Mouse (Mus musculus): ENCODE measurements around the gene Ube2d2b. TPM values are rescaled to one million over a fixed set of nuclear protein-coding genes. Genes with fewer than 3 reads are reported as not detected.

Ube2d2b gene
- polyA plus RNA-seq, 1 experiment from 2014 or later: 0.35 TPM

GRCm38 (mm10) chr5:107854556-107854955, 24.7 kb downstream of the Ube2d2b start:
- no peak for ATAC-seq (ENCODE audit: insufficient read depth)
- 41% methylated on average over 3 of the region's 3 CpGs for WGBS (ENCODE audit: insufficient replicate concordance)
- Histone ChIP-seq H3K9ac (no peak overlapping the region), H3K4me3 (replicated peaks) (no peak overlapping the region), H3K9me3 (replicated peaks) (no peaks in the 10 kb centered on the region), H3K27ac (replicated peaks) (no peak overlapping the region), H3K4me2 (no peak overlapping the region), H3K27me3 (no peaks in the 10 kb centered on the region), H3K4me1 (replicated peaks) (peaks cover 40% of the 10 kb centered on the region), H3K36me3 (replicated peaks) (peaks cover 24% of the 10 kb centered on the region)

GRCm38 (mm10) chr5:107855546-107855945, 25.6 kb downstream of the Ube2d2b start:
- Histone ChIP-seq H3K9ac (no peak overlapping the region), H3K4me3 (replicated peaks) (no peak overlapping the region), H3K27ac (replicated peaks) (no peak overlapping the region), H3K36me3 (replicated peaks) (peaks cover 15% of the 10 kb centered on the region), H3K4me1 (replicated peaks) (peaks cover 40% of the 10 kb centered on the region), H3K27me3 (no peaks in the 10 kb centered on the region), H3K4me2 (no peak overlapping the region), H3K9me3 (replicated peaks) (no peaks in the 10 kb centered on the region)
- 16% methylated on average over 2 of the region's 2 CpGs for whole genome bisulfite sequencing (ENCODE audit: insufficient replicate concordance)
- ATAC-seq (ENCODE audit: insufficient read depth): no peak

GRCm38 (mm10) chr5:107858963-107859362, 29.1 kb downstream of the Ube2d2b start:
- H3K4me3 ChIP-seq (replicated peaks): no peak overlapping the region
- no peak overlapping the region for H3K27ac ChIP-seq (replicated peaks)
- no peak for ATAC-seq (ENCODE audit: insufficient read depth)
- no peak overlapping the region for H3K9ac ChIP-seq
- H3K27me3 ChIP-seq: no peaks in the 10 kb centered on the region
- H3K36me3 ChIP-seq (replicated peaks): peaks cover 23% of the 10 kb centered on the region
- peaks cover 41% of the 10 kb centered on the region for H3K4me1 ChIP-seq (replicated peaks)
- WGBS (ENCODE audit: insufficient replicate concordance): 30% methylated on average over 2 of the region's 2 CpGs
- H3K4me2 ChIP-seq: no peak overlapping the region
- H3K9me3 ChIP-seq (replicated peaks): no peaks in the 10 kb centered on the region

DNA sequence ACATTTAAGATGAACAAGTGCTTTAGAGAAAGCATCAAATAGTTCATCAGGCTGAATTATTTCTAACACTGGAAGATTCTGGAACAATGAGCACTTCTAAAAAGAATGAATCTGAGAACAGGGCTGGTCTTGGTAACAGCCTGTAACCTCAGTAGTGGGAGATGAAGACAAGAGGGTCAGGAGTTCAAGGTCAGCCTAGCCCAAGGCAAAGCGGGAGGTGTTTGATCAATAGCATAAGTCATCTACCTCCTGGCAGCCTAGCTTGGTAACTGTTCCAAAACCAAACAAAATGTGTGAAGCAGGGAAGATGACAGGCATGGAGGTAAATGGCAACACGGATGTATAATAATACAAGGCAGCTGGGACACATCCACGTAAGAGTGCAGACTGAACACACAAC, 34.1 kb downstream of the Ube2d2b start:
- Histone ChIP-seq H3K9me3 (replicated peaks) (no peaks in the 10 kb centered on the region), H3K4me2 (no peak overlapping the region), H3K9ac (no peak overlapping the region), H3K27me3 (no peaks in the 10 kb centered on the region), H3K27ac (replicated peaks) (no peak overlapping the region), H3K36me3 (replicated peaks) (peaks cover 32% of the 10 kb centered on the region), H3K4me1 (replicated peaks) (peaks cover 61% of the 10 kb centered on the region), H3K4me3 (replicated peaks) (no peak overlapping the region)
- 86% methylated on average over 3 of the region's 3 CpGs for WGBS (ENCODE audit: insufficient replicate concordance)
- ATAC-seq (ENCODE audit: insufficient read depth): no peak

DNA sequence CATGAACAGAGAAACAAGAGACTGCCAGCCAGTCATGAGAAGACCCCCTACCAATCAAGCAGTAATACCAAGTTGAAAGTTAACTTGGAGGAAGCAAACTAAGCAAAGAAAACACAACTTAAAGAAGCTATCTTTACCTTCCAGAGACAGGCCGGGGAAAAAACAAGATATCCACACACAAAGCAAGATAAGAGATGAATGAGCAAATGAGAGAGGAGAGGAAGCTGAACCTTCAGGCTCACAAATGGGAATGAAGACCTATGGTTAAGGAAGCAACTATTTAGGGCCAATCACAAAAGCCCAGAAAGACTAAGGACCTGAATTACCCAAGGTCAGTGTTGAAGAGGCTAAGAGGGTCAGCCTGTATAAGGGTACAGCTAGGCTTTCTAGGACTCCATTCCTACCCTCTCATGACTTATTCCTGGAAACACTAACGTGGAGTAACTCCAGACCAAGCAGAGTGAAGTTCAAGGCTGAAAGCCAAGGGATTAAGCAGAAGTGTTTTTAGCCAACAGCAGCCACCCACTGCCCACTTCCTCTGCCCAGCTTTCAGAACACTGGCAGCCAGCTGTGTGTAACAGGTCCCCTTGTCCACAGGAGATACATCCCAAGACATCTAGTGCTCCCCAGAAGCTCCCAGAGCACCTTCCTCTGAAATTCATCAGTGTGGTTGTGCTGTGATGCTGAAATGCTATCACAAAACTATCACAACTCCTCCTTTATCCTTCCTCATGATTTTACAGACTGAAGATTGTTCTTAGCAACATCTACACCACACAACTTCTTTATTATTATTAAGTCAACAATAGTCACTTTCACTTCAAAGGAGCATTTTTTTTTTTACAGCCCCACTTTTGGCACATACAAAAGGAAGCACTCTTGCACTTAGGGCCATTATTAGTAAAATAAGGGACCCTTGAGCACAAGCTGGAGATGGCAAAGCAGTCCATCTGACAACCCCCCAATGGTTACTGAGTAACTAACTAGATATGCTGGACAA, 36.5 kb downstream of the Ube2d2b start:
- H3K4me2 ChIP-seq: peak overlapping the region; percentile 92
- no peaks in the 10 kb centered on the region for H3K9me3 ChIP-seq (replicated peaks)
- peak overlapping the region; percentile 56 for H3K9ac ChIP-seq
- H3K27me3 ChIP-seq: no peaks in the 10 kb centered on the region
- ATAC-seq (ENCODE audit: insufficient read depth): peak; percentile 16; the same call in 1 of the 2 replicates
- H3K36me3 ChIP-seq (replicated peaks): peaks cover 40% of the 10 kb centered on the region
- WGBS (ENCODE audit: insufficient replicate concordance): 11% methylated on average over 2 of the region's 2 CpGs
- H3K4me1 ChIP-seq (replicated peaks): peaks cover 77% of the 10 kb centered on the region
- H3K4me3 ChIP-seq (replicated peaks): peak overlapping the region; percentile 92
- H3K27ac ChIP-seq (replicated peaks): peak overlapping the region; percentile 92

DNA sequence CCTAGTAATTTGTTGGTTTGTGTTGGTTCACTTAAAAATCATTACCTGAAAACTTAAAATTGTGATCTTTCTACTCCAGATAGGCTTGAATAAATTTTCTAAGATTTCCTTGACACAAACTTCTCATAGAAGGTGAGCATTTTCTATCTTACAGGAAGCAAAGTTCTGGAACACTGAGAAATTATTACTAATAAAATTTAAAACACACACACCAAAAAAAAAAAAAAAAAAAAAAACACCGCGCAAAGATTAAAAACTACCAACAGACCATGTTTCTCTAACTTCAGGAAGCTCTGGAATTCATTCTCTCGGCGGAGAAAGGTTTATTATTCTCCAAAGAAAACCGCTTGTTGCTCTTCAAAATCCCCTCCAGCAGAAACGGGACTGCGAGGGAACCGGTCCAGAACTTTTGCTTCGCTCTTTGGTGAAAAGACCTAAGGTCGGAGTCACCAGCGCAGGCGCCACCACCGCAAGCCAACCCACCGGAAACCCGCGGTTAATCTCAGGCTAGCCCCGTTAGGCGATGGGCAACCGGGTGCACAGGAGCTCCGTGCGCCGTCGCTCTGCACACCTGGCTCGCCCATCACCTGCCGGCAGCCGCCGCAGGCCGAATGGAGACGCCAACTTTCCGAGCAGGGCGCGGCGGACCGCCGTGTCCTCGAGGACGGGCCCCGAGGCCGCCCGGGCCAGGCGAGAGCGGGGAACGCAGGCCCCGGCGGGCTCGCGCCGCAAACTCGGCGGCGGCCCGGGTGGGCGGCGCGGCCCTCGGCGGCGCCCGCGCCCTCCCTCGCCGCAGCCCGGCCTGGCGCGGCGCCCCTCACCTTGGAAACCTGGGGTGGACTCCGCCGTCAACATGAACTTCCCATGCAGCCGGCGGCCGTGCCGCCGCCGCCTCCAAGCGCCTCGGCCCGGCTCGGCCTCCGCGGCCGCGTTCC, 38.3 kb downstream of the Ube2d2b start:
- H3K36me3 ChIP-seq (replicated peaks): peaks cover 47% of the 10 kb centered on the region
- peaks cover 80% of the 10 kb centered on the region for H3K4me1 ChIP-seq (replicated peaks)
- peak overlapping the region; percentile 93 for H3K27ac ChIP-seq (replicated peaks)
- peak overlapping the region; percentile 92 for H3K4me2 ChIP-seq
- H3K9ac ChIP-seq: peak overlapping the region; percentile 95
- under 1% methylated on average over 76 of the region's 82 CpGs for WGBS (ENCODE audit: insufficient replicate concordance)
- H3K4me3 ChIP-seq (replicated peaks): peak overlapping the region; percentile 92
- no peaks in the 10 kb centered on the region for H3K27me3 ChIP-seq
- ATAC-seq (ENCODE audit: insufficient read depth): peak; percentile 64
- H3K9me3 ChIP-seq (replicated peaks): no peaks in the 10 kb centered on the region

- WGBS (ENCODE audit: insufficient replicate concordance): under 1% methylated on average over 58 of the region's 58 CpGs
- H3K9ac ChIP-seq: peak overlapping the region; percentile 95
- H3K36me3 ChIP-seq (replicated peaks): peaks cover 42% of the 10 kb centered on the region
- H3K9me3 ChIP-seq (replicated peaks): no peaks in the 10 kb centered on the region
- peaks cover 80% of the 10 kb centered on the region for H3K4me1 ChIP-seq (replicated peaks)
- peak overlapping the region; percentile 92 for H3K4me2 ChIP-seq
- ATAC-seq (ENCODE audit: insufficient read depth): peak; percentile 90
- H3K27ac ChIP-seq (replicated peaks): peak overlapping the region; percentile 93
- H3K27me3 ChIP-seq: no peaks in the 10 kb centered on the region
- peak overlapping the region; percentile 92 for H3K4me3 ChIP-seq (replicated peaks)
These were observed 39.1 kb downstream of the Ube2d2b start for GRCm38 (mm10) chr5:107868905-107869424.

GRCm38 (mm10) chr5:107869701-107870100, 39.8 kb downstream of the Ube2d2b start:
- no peak overlapping the region for H3K9ac ChIP-seq
- peaks cover 73% of the 10 kb centered on the region for H3K4me1 ChIP-seq (replicated peaks)
- peak overlapping the region; percentile 22; the same call in 1 of the 2 replicates for H3K27ac ChIP-seq (replicated peaks)
- H3K36me3 ChIP-seq (replicated peaks): peaks cover 36% of the 10 kb centered on the region
- WGBS (ENCODE audit: insufficient replicate concordance): 42% methylated on average over 2 of the region's 2 CpGs
- H3K9me3 ChIP-seq (replicated peaks): no peaks in the 10 kb centered on the region
- ATAC-seq (ENCODE audit: insufficient read depth): no peak
- H3K27me3 ChIP-seq: no peaks in the 10 kb centered on the region
- peak overlapping the region; percentile 92 for H3K4me3 ChIP-seq (replicated peaks)
- peak overlapping the region; percentile 92 for H3K4me2 ChIP-seq

- 41% methylated on average over 6 of the region's 6 CpGs for WGBS (ENCODE audit: insufficient replicate concordance)
- H3K36me3 ChIP-seq (replicated peaks): peaks cover 29% of the 10 kb centered on the region
- peak overlapping the region; percentile 65 for H3K4me2 ChIP-seq
- ATAC-seq (ENCODE audit: insufficient read depth): no peak
- peak overlapping the region; percentile 99 for H3K27ac ChIP-seq (replicated peaks)
- no peaks in the 10 kb centered on the region for H3K9me3 ChIP-seq (replicated peaks)
- H3K4me3 ChIP-seq (replicated peaks): peak overlapping the region; percentile 72
- peak overlapping the region; percentile 77 for H3K9ac ChIP-seq
- no peaks in the 10 kb centered on the region for H3K27me3 ChIP-seq
- peaks cover 57% of the 10 kb centered on the region for H3K4me1 ChIP-seq (replicated peaks)
These were observed 43.4 kb downstream of the Ube2d2b start for GRCm38 (mm10) chr5:107873330-107873729.

GRCm38 (mm10) chr5:107873886-107874302, 44.0 kb downstream of the Ube2d2b start:
- peaks cover 61% of the 10 kb centered on the region for H3K4me1 ChIP-seq (replicated peaks)
- peak overlapping the region; percentile 77 for H3K9ac ChIP-seq
- H3K27ac ChIP-seq (replicated peaks): peak overlapping the region; percentile 99
- peak; percentile 61 for ATAC-seq (ENCODE audit: insufficient read depth)
- peak overlapping the region; percentile 65 for H3K4me2 ChIP-seq
- WGBS (ENCODE audit: insufficient replicate concordance): 15% methylated on average over 7 of the region's 7 CpGs
- no peaks in the 10 kb centered on the region for H3K27me3 ChIP-seq
- peaks cover 29% of the 10 kb centered on the region for H3K36me3 ChIP-seq (replicated peaks)
- peak overlapping the region; percentile 72 for H3K4me3 ChIP-seq (replicated peaks)
- H3K9me3 ChIP-seq (replicated peaks): no peaks in the 10 kb centered on the region
